Mouse (Mus musculus): Measurements from ENCODE around the gene Lasp1. TPM values are rescaled to one million over a fixed set of nuclear protein-coding genes. Genes with fewer than 3 reads are reported as not detected.
"Not testable (repeated sequence)": the region's sequence is repeated elsewhere in the genome, so short reads cannot be mapped to it uniquely, and the experiment has no call there.

Gene Lasp1
- 100 to 1,000 TPM; 114 to 123 TPM for total RNA-seq (2021)
- long read RNA-seq, experiment 1, transcript Lasp1-205 (3 exons, 758 nt): minor isoform, 20 of 103 reads
- long read RNA-seq, experiment 1, transcript Lasp1-201 (7 exons, 3,540 nt): major isoform, 53 of 103 reads
- long read RNA-seq, experiment 1, partial matches to known transcripts: 8 of 103 reads
- long read RNA-seq, experiment 1, other reads (novel, unspliced or antisense): 22 of 103 reads
- long read RNA-seq, experiment 2, transcript Lasp1-205 (3 exons, 758 nt): minor isoform, 18 of 121 reads
- long read RNA-seq, experiment 2, transcript Lasp1-201 (7 exons, 3,540 nt): major isoform, 66 of 121 reads
- long read RNA-seq, experiment 2, partial matches to known transcripts: 9 of 121 reads
- long read RNA-seq, experiment 2, other reads (novel, unspliced or antisense): 28 of 121 reads

DNA sequence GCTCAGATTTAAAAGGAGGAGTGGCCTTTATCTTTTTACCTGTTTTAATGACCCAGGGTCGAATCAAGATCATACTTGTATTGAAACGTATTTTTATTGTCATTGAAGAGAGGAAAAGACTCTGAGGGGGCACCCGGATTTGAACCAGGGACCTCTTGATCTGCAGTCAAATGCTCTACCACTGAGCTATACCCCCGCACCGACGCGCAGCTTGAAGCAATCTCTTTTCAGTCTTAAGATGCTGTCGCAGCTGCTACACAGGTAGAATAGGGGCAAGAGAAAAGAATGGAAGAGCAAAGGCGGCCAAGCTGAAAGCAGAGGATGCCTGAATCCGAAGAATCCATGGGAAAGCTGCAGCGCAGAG, at the start of gene Lasp1:
TSS of gene Lasp1 (plus strand) at position 219 of the 364 bp plus-strand sequence.
- peak; percentile 89 to 94 for DNase-seq (ENCODE audit: low spot score in 2 of 2)

DNA sequence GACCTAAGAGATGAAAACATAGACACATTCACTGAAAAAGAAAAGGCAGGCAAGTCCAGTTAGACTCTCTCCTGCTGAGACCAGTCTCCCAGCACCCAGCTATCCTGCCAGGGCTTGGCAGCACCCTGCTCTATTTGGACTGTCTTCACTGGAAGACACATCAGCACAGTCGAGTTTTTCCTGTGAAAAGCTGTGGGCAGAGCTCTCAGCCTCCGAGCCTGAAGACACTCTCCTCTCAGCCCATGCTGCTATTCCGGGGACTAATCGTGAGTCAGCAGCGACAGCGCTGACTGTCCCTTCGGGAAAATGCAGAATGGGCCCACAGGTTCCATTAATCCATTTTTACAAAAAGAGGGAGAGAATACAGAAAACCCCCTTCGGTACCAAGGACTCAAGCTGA, 45.5 kb upstream of the Lasp1 start:
- DNase-seq (ENCODE audit: low spot score in 2 of 2): no peak

DNA sequence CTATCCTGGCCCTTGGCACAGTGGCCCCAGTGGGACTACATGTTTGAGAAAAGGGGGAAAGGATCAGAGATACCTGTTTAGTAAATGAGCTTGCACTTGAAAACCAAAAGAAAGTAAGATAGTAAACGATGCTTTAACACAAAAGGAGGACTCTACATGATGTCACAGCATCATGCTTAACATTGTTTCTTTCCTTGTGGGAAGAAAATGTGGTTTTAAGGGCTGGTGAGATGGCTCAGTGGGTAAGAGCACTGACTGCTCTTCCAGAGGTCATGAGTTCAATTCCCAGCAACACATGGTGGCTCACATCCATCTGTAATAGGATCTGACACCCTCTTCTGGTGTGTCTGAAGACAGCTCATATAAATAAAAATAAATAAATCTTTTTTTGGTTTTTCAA, 40.7 kb upstream of the Lasp1 start:
- no peak for DNase-seq (ENCODE audit: low spot score in 2 of 2)

DNA sequence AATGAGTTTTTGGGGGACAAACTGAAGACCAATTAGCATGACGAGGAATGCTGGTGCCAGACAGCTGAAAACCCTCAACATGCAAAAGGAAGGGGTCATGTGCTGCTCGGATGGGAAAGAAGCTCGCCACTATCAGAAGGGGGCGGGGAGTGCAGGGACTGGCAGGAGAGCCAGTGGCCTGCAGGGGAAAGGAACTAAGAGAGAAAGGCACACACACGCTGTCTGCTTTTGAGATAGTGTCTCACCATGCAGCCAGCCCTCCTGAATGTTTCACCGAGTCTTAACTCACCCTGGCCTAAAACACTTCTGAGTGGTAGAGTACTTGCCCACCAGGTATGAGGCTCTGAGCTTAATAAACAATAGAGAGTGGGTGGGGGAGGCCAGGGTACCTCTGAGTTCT, 39.9 kb upstream of the Lasp1 start:
- DNase-seq (ENCODE audit: low spot score in 2 of 2): no peak

DNA sequence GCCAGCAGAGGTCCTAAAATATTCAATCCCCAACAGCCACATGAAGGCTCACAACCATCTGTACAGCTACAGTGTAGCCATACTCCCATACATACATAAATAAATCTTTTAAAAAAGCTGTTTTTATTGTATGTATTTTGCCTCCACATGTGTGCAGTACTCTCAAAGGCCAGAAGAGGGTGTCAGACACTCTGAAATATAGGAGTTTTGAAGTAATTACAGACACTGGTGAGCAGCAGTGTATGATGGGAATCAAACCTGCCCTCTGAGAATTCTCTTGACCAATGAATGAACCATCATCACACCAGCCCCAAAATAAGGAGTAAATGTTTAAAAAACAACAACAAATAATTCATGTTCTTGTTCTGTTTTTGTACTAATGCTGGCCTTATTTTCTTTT, 37.2 kb upstream of the Lasp1 start:
- DNase-seq (ENCODE audit: low spot score in 2 of 2): no peak

DNA sequence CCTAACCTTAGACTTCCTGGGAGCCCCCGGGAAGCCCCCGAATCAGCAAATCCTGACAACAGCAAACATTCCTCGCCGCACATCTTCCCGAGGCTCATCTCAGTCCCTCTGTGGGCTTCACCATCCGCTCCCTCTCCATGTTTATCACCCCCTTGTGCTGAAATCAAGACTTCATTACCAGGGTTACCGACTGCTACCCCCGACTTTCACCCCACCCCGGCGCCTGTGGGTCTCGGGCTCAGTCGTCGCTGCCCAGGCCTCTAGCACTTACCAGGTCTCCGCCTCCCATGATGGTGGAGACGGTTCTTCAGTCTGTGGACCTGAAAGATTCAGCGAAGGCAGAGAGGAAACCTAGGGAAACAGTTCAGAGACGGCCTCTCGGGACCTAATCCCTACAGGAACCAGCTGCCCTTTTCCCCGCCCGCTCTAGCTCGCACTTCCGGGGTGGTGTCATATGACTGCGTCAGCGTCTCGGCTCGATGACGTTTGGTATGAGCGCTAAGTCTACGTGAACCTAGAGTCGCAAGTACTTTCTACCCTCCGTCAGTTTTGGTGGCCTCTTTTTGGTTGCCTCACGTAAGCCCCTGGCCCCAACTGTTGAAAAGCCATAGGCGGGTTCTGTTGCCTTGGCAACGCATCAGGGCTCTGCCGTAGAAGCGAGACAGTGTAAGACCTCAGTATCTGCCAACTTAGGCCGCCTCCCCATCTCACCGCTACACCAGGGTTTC, 32.5 kb upstream of the Lasp1 start, which contains the start of gene Cwc25:
TSS of gene Cwc25 (minus strand) at position 403 of the 728 bp plus-strand sequence.
- peak; percentile 95 to 97 for DNase-seq (ENCODE audit: low spot score in 2 of 2)

DNA sequence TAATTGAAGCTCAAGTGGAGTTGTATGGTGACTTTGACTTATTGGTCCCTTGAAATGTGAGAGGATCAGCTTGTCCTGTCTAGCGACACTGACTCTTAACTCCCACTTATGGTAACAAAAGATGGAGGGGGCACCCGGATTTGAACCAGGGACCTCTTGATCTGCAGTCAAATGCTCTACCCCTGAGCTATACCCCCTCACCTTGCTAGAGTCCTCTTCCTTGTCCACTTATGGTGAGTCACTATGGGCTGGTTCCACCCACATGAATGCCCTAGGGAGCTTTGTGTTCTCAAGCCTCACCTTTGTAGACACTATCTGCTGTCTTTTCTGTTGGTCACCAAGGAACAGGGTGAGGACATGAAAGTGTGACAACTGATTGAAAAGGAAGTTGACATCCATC, 29.1 kb upstream of the Lasp1 start:
- DNase-seq (ENCODE audit: low spot score in 2 of 2): no peak

DNA sequence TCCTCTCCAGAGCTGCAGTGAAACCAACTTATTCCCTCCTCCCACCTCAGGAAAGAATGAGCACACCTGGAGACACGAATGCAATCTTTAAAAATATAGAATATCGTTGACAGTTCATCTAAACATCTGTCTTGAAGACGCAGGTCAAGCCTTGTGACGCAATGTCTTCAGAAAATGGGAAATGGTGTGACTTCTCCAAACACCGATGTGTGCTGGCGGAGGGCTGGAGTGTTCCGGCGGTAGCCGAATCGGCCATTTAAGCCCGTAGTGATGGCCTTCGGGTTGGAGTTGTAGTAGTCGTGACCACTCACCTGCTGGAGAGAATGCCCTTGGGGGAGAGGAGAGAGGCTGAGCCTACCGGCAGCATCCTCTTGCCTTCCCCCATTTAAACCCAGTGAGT, 27.4 kb upstream of the Lasp1 start:
- no peak for DNase-seq (ENCODE audit: low spot score in 2 of 2)

DNA sequence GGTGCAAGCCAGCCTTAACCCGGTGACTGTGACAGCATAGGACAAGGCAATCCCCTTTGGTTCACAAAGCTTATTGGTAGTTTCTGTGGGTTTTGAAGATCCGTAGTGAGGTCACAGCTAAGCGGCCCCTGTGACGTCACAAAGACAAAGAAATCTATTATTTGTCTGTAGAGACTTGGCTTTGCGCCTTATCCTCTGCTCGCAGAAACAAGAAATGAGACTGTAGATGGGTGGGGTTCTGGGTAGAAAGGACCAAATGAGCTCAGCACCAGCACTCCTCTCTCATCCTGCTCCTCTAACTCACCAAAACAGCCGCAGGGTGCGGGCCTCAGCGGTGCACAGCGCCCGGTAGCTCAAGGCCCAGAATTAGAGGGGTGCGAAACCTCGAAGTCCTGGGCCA, 23.6 kb upstream of the Lasp1 start:
- no peak for DNase-seq (ENCODE audit: low spot score in 2 of 2)

DNA sequence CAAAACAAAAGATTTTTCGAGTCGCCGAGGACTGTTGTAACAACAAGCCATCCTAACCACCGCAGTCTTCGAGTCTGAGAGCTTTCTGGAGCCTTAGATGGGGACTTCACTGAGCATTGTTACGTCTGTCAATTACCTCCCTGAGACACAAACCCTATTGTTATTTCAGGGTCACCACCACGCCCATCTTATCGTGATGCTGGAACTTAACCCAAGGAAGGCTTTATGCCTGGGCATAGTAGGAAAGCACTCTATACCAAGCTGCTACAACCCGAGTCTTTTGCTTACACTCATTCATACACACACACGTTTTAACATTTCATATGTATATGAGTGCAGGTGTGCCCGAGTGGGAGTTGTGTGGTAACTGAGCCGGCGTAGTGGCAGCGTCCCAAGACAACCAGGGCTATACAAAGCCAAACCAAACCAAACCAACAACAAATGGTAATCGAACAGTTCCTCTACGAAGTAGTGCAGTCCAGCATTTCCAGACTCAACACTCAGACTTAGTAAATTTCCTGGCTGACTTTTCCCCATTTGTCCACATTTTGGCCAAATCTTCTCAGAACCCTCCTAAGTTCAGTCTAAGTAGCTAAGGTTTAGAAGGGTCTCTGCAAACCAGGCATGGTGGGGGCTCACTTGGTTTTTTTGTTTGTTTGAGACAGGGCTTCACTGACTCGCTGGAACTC, 22.8 kb upstream of the Lasp1 start, which contains the start of gene 1700001P01Rik:
TSS of gene 1700001P01Rik (minus strand) at position 111 of the 689 bp plus-strand sequence.
- no peak for DNase-seq (ENCODE audit: low spot score in 2 of 2)

DNA sequence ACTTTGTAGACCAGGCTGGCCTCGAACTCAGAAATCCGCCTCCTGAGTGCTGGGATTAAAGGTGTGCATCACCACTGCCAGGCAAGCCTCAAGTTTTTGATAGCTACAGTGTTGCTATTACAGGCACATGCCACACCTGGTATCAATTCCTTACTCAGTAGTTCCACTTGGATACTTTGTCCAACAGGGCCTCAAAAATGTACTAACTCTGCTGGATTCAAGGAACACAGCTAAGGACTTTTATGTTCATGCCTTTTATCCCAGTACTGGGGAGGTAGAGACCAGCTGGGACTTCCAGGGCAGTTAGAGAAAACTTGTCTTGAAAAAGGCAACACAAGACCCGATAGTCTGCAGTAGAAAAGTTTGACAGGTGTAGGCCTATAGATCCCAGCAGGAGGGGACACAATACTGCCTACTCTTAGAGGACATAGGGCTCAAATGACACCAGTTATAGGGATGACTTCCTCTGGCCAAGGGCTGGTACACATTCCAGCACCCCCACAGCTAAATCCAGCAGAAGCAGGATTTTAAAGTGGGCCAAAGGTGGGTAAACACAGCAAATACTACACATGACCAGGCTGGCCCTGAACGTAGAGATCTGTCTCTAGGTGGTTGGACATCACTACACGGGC, 22.2 kb upstream of the Lasp1 start:
- DNase-seq (ENCODE audit: low spot score in 2 of 2): no peak

DNA sequence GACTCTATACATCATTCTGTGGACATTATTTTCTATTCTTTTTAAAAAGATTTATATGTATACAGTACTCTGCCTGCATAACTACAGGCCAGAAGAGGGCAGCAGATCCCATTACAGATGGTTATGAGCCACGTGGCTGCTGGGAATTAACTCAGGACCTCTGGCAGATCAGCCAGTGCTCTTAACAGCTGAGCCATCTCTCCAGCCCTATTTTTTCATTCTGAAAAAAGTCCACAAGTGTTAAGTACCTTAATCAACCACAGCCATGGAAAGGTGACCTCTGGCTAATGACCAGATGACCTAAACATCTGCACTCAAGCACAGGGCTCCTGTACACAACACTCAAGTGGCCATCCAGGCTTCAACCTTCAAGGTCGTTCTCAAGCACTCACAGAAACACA, 21.7 kb upstream of the Lasp1 start:
- DNase-seq (ENCODE audit: low spot score in 2 of 2): no peak

DNA sequence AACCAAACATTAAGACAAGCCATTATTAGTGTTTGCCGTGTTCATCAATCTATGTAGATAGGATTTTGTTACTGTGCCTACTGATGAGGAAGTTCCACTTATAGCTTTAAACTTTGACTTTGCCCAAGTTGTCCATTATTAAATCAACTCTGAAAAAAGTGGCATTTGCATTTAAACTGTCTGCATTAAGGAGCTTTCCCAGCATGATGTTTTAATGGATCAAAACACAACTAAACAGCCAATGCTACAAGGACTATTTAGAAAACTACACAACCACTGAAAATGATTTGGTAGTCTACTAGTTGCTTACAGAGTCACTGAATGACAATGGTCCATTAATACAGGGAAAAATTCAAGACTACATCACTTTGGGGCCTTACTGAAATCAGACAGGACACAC, 19.9 kb upstream of the Lasp1 start:
- no peak for DNase-seq (ENCODE audit: low spot score in 2 of 2)

DNA sequence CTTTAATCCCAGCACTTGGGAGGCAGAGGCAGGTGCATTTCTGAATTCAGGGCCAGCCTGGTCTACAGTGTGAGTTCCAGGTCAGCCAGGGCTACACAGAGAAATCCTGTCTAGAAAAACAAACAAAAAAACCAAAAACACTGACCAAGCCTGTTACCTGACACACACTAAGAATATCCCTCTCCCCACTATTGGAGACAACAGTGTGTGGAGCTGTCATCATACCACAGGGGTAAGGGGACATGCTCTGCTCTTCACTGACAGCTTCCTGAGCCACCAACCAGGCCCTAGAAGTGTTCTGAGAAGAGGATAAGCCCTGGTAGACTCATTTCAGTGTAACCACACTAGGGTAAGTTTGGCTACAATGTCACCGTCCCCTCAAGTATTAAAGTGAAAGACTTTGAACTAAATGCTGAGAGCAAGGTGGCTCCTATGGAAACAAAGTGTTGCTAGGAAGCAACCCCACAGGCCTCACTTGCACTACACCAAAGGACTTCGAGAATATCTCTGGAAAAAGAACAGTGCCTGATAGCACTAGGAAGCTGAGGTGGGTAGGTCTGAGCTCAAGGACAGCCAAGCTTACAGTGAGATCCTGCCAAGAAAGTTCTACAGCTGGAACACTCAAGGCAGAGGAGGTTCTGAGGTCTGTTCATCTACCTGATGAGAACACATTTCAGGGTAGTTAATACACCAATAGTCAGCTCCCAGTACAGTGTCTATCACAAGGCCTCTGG, 18.7 kb upstream of the Lasp1 start:
- no peak for DNase-seq (ENCODE audit: low spot score in 2 of 2)

DNA sequence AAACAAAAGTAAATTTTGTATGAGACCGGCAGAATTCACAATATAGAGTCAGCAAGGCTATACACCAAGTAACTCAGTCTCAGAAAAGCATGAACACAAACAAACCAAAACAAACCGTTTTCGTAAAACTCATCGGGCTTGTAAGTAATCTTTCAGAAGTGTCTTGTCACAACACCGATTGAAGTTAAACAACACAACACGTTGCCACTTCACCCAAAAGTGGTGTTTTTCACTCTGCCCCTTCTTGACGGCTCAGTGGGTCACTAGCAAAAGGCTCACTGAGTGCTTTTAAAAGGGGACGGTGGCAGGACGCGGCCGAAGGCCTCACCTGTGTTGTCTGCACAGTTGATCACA, 17.3 kb upstream of the Lasp1 start:
- DNase-seq (ENCODE audit: low spot score in 2 of 2): no peak

DNA sequence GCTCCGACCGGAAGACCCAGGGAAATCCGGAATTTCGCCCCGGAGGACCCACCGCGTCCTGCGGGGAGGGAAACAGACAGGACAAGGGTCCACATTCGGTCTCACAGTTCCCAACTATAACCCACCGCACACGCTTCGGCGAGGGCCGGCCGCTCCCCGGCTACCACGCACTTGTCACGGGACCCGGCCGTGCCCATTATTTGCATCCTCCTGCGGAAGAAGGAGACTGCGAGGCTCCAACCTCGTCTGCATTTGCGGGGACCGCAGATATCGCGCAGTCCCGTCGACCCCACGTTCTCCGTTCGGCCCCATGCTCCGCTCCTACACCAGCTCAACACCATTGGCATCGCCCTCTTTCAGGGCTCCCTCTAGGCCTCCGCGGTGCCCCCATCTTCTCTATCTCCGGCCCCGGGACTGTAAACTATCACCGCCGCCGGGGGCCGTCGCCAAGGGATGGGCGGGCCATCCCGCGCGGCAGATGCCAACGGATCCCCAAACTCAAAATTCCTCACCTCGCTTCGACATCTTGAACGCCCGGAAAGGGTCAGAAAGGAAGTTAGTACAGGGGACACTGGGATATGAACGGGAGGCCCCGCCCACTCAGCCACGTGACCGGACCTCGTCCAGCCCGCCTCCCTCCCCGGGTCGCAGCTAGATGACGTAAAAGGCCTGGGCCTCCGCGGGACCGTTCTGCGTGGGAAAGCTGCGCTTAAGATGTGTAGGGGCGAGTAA, 16.8 kb upstream of the Lasp1 start, which contains the start of gene Rpl23:
TSS of gene Rpl23 (minus strand) at position 606 of the 732 bp plus-strand sequence.
- DNase-seq (ENCODE audit: low spot score in 2 of 2): peak; percentile 99

DNA sequence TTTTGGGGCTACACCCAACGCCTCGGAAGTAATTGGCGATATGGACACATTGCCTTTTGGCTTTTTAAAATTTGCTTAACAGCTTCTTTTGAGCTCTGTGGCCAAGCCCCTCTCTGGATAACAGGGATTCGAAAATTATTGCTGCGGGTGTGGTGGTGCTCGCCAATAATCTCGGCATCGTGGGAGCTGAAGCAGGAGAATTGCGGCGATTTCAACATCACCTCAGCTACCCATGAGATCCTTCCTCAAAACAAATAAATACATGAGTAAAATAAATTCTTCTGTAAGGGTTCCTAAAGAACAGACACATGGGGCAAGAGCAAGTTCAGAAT, 16.3 kb upstream of the Lasp1 start:
- no peak for DNase-seq (ENCODE audit: low spot score in 2 of 2)

DNA sequence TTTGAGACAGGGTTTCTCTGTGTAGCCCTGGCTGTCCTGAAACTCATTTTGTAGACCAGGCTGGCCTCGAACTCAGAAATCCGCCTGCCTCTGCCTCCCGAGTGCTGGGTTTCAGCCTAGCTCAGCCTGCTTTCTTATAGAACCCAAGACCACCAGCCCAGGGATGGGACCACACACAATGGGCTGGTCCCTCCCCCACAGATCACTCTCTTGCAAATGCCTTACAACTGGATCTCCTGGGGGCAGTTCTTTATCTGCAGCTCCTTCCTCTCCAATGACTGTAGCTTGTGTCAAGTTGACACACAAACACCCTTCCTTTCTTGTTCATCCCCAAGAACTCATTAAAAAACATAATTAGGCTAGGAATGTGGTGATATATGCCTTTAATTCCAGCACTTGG, 10.8 kb upstream of the Lasp1 start:
- no peak for DNase-seq (ENCODE audit: low spot score in 2 of 2)

DNA sequence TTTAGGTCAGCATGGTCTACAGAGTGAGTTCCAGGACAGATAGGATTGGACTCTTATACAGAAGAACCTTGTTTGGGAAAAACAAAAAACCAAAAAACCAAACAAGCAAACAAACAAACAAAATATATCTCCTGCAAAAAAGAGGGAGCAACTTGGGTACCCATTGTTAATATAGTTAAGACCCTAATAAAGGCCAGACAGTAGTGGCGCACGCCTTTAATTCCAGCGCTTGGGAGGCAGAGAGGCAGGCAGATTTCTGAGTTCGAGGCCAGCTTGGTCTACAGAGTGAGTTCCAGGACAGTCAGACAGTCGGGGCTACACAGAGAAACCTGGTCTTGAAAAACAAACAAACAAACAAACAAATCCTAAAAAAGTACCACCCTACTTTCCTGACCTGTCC, 9.1 kb upstream of the Lasp1 start:
- no peak for DNase-seq (ENCODE audit: low spot score in 2 of 2)

DNA sequence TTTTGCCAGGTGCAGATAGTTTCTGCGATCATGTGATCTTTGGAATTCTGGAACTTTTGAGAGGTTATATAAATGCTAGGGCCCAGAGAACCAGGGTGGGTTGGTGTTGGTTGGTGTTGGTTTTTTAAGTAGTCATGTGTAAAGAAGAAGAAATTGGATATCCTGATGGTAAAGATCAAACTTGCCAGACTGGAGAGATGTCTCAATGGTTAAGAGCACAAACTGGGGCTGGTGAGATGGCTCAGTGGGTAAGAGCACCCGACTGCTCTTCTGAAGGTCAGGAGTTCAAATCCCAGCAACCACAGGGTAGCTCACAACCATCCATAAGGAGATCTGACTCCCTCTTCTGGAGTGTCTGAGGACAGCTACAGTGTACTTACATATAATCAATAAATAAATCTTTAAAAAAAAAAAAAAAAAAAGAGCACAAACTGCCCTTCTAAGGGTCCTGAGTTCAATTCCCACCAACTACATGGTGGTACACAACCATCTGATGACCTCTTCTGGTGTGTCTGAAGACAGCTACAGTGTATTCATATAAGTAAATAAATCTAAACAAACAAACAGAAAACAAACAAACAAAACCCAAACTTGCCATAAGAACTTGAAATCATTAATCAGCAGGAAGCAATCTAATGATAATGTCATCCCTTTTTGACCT, 7.9 kb upstream of the Lasp1 start:
- not testable (repeated sequence) for DNase-seq (ENCODE audit: low spot score in 2 of 2)

Measured in layer of hippocampus, postnatal 14 days (tissue).